Mouse (Mus musculus): Measurements from ENCODE around the gene Dazap1. TPM values are rescaled to one million over a fixed set of nuclear protein-coding genes. Genes with fewer than 3 reads are reported as not detected.
"Not testable (repeated sequence)": the region's sequence is repeated elsewhere in the genome, so short reads cannot be mapped to it uniquely, and the experiment has no call there.

Gene Dazap1
- total and polyA plus RNA-seq, 3 experiments: 159 to 236 TPM; not detected in 1

- peak overlapping the region; percentile 49 for H3K9ac ChIP-seq (ENCODE audit: control insufficient read depth, low read depth, low read length, poor library complexity, severe bottlenecking)
These were observed 12.8 kb upstream of the Dazap1 start for GRCm38 (mm10) chr10:80248437-80248836.

GRCm38 (mm10) chr10:80248971-80249640 is 12.2 kb upstream of the Dazap1 start, which contains the start of gene Ndufs7:
Gene Ndufs7 (plus strand): TSS chr10:80249121.
- H3K9me3 ChIP-seq (replicated peaks; ENCODE audit: insufficient read depth, low read length): no peaks in the 10 kb centered on the region
- peaks cover 20% of the 10 kb centered on the region for H3K79me2 ChIP-seq (ENCODE audit: control insufficient read depth, insufficient read depth, low read length, poor library complexity)
- peak within 1 kb of the TSS; percentile 88 for H3K27ac ChIP-seq (ENCODE audit: control insufficient read depth, low read depth, low read length)
- H3K36me3 ChIP-seq (ENCODE audit: control insufficient read depth in 1 of 2, insufficient read depth in 2 of 2, low read length in 2 of 2): peaks cover 0 to 3% of the 10 kb centered on the region in 2 experiments; a peak in 2 of 4 replicates
- peaks cover 0 to 6% of the 10 kb centered on the region in 2 experiments; a peak in 2 of 4 replicates for H3K4me1 ChIP-seq (ENCODE audit: control insufficient read depth in 1 of 2, insufficient read depth in 2 of 2, low read length in 2 of 2)
- H3K9ac ChIP-seq (ENCODE audit: control insufficient read depth, low read depth, low read length, poor library complexity, severe bottlenecking): peak within 1 kb of the TSS; percentile 93
- no peaks in the 10 kb centered on the region for H3K27me3 ChIP-seq (ENCODE audit: control insufficient read depth in 1 of 2, insufficient read depth in 2 of 2, low read length in 2 of 2)
- H3K4me3 ChIP-seq (ENCODE audit: control insufficient read depth in 1 of 2, insufficient read depth in 1 of 2, low read depth in 2 of 2, low read length in 2 of 2): peak within 1 kb of the TSS; percentile 47 to 94
- peak; percentile 94 for DNase-seq (ENCODE audit: low read depth, low spot score)
- TF ChIP-seq POLR2A (IDR thresholded peaks at IDR 0.05; ENCODE audit: control insufficient read depth in 1 of 2, insufficient read depth in 1 of 2, low read depth in 1 of 2, low read length in 2 of 2, poor library complexity in 1 of 2): peak; percentile 74 to 92
- TF ChIP-seq KAT2A (conservative IDR thresholded peaks at IDR 0.05; ENCODE audit: low read depth, low read length): peak; percentile 70
- peak; percentile 92 for TF ChIP-seq SIN3A (IDR thresholded peaks at IDR 0.05; ENCODE audit: low read length)
- TF ChIP-seq JUND (IDR thresholded peaks at IDR 0.05; ENCODE audit: low read depth, low read length): no peak
- 0 out of 4 replicates have a peak, but pooled peaks of 1 of the 2 experiments have one; percentile 20 for TF ChIP-seq EP300 (IDR thresholded peaks at IDR 0.05; ENCODE audit: low read depth in 1 of 2, low read length in 2 of 2)
- TF ChIP-seq RCOR1 (IDR thresholded peaks at IDR 0.05; ENCODE audit: low read depth, low read length): no peak
- no peak for TF ChIP-seq CTCF (IDR thresholded peaks at IDR 0.05 in 2 of 3, conservative IDR thresholded peaks at IDR 0.05 in 1 of 3; ENCODE audit: control insufficient read depth in 1 of 3, insufficient read depth in 1 of 3, low read depth in 2 of 3, low read length in 3 of 3, poor library complexity in 1 of 3, severe bottlenecking in 1 of 3)
- TF ChIP-seq TCF12 (IDR thresholded peaks at IDR 0.05; ENCODE audit: low read depth, low read length): peak; percentile 85
- peak; percentile 100 for TF ChIP-seq MAFK (IDR thresholded peaks at IDR 0.05; ENCODE audit: borderline replicate concordance, low read depth, low read length)
- peak; percentile 68; the same call in 1 of the 2 replicates for TF ChIP-seq E2F4 (IDR thresholded peaks at IDR 0.05; ENCODE audit: borderline replicate concordance, low read depth, low read length)
- TF ChIP-seq MYC (IDR thresholded peaks at IDR 0.05; ENCODE audit: low read depth, low read length): peak; percentile 74
- peak; percentile 89 for TF ChIP-seq MXI1 (IDR thresholded peaks at IDR 0.05; ENCODE audit: low read depth, low read length)
- TF ChIP-seq POLR2AphosphoS2 (IDR thresholded peaks at IDR 0.05; ENCODE audit: low read length): no peak; the same call in 1 of the 2 replicates
- peak; percentile 99 for TF ChIP-seq TBP (IDR thresholded peaks at IDR 0.05; ENCODE audit: low read depth, low read length)
- TF ChIP-seq NELFE (IDR thresholded peaks at IDR 0.05; ENCODE audit: low read depth, low read length): peak; percentile 88
- TF ChIP-seq SMC3 (IDR thresholded peaks at IDR 0.05; ENCODE audit: low read depth, low read length): no peak
- TF ChIP-seq NRF1 (IDR thresholded peaks at IDR 0.05; ENCODE audit: insufficient read depth, low read depth, low read length, poor library complexity, severe bottlenecking): peak; percentile 75
- TF ChIP-seq ETS1 (IDR thresholded peaks at IDR 0.05; ENCODE audit: low read depth, low read length): no peak
- peak; percentile 88 for TF ChIP-seq ELF1 (IDR thresholded peaks at IDR 0.05; ENCODE audit: low read depth, low read length)
- TF ChIP-seq UBTF (IDR thresholded peaks at IDR 0.05; ENCODE audit: borderline replicate concordance, insufficient read depth, low read depth, low read length): no peak; the same call in 1 of the 2 replicates
- peak; percentile 95 for TF ChIP-seq HCFC1 (IDR thresholded peaks at IDR 0.05; ENCODE audit: low read depth, low read length)

More at GRCm38 (mm10) chr10:80248437-80248836, 12.8 kb upstream of the Dazap1 start:
- peak overlapping the region; percentile 41 to 56 for H3K4me3 ChIP-seq (ENCODE audit: control insufficient read depth in 1 of 2, insufficient read depth in 1 of 2, low read depth in 2 of 2, low read length in 2 of 2)
- H3K4me1 ChIP-seq (ENCODE audit: control insufficient read depth in 1 of 2, insufficient read depth in 2 of 2, low read length in 2 of 2); H3K27me3 ChIP-seq (ENCODE audit: control insufficient read depth in 1 of 2, insufficient read depth in 2 of 2, low read length in 2 of 2); H3K9me3 ChIP-seq (replicated peaks; ENCODE audit: insufficient read depth, low read length); DNase-seq (ENCODE audit: low read depth, low spot score); H3K27ac ChIP-seq (ENCODE audit: control insufficient read depth, low read depth, low read length); H3K36me3 ChIP-seq (ENCODE audit: control insufficient read depth in 1 of 2, insufficient read depth in 2 of 2, low read length in 2 of 2): not testable (repeated sequence)
- TF ChIP-seq ZNF384 (IDR thresholded peaks at IDR 0.05; ENCODE audit: low read depth, low read length): peak; percentile 74
- TF ChIP-seq SIN3A (IDR thresholded peaks at IDR 0.05; ENCODE audit: low read length): 0 out of 2 replicates have a peak, but pooled peaks have one; percentile 9
- H3K79me2 ChIP-seq (ENCODE audit: control insufficient read depth, insufficient read depth, low read length, poor library complexity): peaks cover 20% of the 10 kb centered on the region

Data from MEL (cell line).